Mouse (Mus musculus) liver, embryonic 16.5 days (tissue): ENCODE results near the gene Inpp5a. TPM values are rescaled to one million over a fixed set of nuclear protein-coding genes. Genes with fewer than 3 reads are reported as not detected.
"Not testable (repeated sequence)": the region's sequence is repeated elsewhere in the genome, so short reads cannot be mapped to it uniquely, and the experiment has no call there.

Experiments used
- ATAC-seq: fragments of 200-750 bp; cut with Nextera tagmentation; 2 replicates; pipeline ENCODE4 v1.8.0; 2017; ENCODE audit warnings: low read depth, mild to moderate bottlenecking, moderate number of reproducible peaks, moderate library complexity
- H3K27ac ChIP-seq: fragments of 300-500 bp; sonication (generic); 2 replicates; pipeline ENCODE4 v1.5.1; 2014; ENCODE audit warnings: mild to moderate bottlenecking, low read length
- H3K27me3 ChIP-seq: fragments of 300-500 bp; sonication (generic); 2 replicates; pipeline ENCODE4 v1.6.1; 2014; ENCODE audit warnings: low read depth, low read length, mixed read lengths; ENCODE audit not compliant: control insufficient read depth, insufficient read depth
- H3K36me3 ChIP-seq: fragments of 300-500 bp; sonication (generic); 2 replicates; pipeline ENCODE4 v1.6.1; 2014; ENCODE audit warnings: mild to moderate bottlenecking; ENCODE audit not compliant: control insufficient read depth, insufficient read depth
- H3K4me1 ChIP-seq: fragments of 300-500 bp; sonication (generic); 2 replicates; pipeline ENCODE4 v1.6.1; 2014; ENCODE audit warnings: low read depth, low read length, mixed read lengths; ENCODE audit not compliant: control insufficient read depth
- H3K4me2 ChIP-seq: fragments of 300-500 bp; sonication (generic); 2 replicates; pipeline ENCODE4 v1.6.1; 2014; ENCODE audit warnings: low read depth, low read length, mixed read lengths
- H3K4me3 ChIP-seq: fragments of 300-500 bp; sonication (generic); 2 replicates; pipeline ENCODE4 v1.5.1; 2014; ENCODE audit warnings: low read depth, mild to moderate bottlenecking, low read length
- H3K9ac ChIP-seq: fragments of 300-500 bp; sonication (generic); 2 replicates; pipeline ENCODE4 v1.6.1; 2014; ENCODE audit warnings: low read depth, low read length
- H3K9me3 ChIP-seq: fragments of 300-500 bp; sonication (generic); replicated peaks from 2 replicates; pipeline ENCODE4 v1.6.1; 2016; ENCODE audit warnings: low read length; ENCODE audit not compliant: control insufficient read depth
- WGBS: fragments of 180-500 bp; shearing (Covaris S2); extraction: QIAGEN DNeasy Blood & Tissue Kit; methylation state at CpG from one replicate; pipeline ENCODE4 v1.1.7; 2014; ENCODE audit not compliant: insufficient replicate concordance; 5-methylcytosine and 5-hydroxymethylcytosine counted together
- polyA plus RNA-seq: library from polyadenylated mRNA; unstranded; fragments of >200 nt; fragmentation: Nextera tagmentation; extraction: Ambion mirVana; gene quantifications from 2 replicates; pipeline ENCODE4 v1.2.1, GENCODE M21; 2015

Inpp5a gene
- polyA plus RNA-seq, 1 experiment from 2014 or later, result 3.5 TPM

- Histone ChIP-seq H3K36me3 (no peaks in the 10 kb centered on the region), H3K4me3 (no peak overlapping the region), H3K27ac (no peak overlapping the region), H3K9ac (no peak overlapping the region), H3K4me1 (no peaks in the 10 kb centered on the region), H3K9me3 (no peaks in the 10 kb centered on the region), H3K27me3 (no peaks in the 10 kb centered on the region), H3K4me2 (no peak overlapping the region)
- no peak for ATAC-seq
- WGBS, result 67% methylated on average over 6 of the region's 6 CpGs
Measured at GRCm38 (mm10) chr7:139422827-139423226, 33.9 kb downstream of the Inpp5a start.

GRCm38 (mm10) chr7:139434095-139434830, 45.4 kb downstream of the Inpp5a start:
- H3K9ac ChIP-seq, result no peak overlapping the region
- H3K9me3 ChIP-seq, result no peaks in the 10 kb centered on the region
- H3K4me2 ChIP-seq, result no peak overlapping the region
- WGBS, result 17% methylated on average over 5 of the region's 5 CpGs
- H3K27ac ChIP-seq, result peak overlapping the region; percentile 37; the same call in 1 of the 2 replicates
- H3K36me3 ChIP-seq, result no peaks in the 10 kb centered on the region
- no peaks in the 10 kb centered on the region for H3K4me1 ChIP-seq
- H3K4me3 ChIP-seq, result no peak overlapping the region
- peak; percentile 70 for ATAC-seq
- H3K27me3 ChIP-seq, result no peaks in the 10 kb centered on the region

GRCm38 (mm10) chr7:139434931-139435330, 46.0 kb downstream of the Inpp5a start:
- H3K9me3 ChIP-seq, H3K36me3 ChIP-seq, H3K4me2 ChIP-seq, H3K4me3 ChIP-seq, H3K27ac ChIP-seq, H3K27me3 ChIP-seq, H3K4me1 ChIP-seq, H3K9ac ChIP-seq, ATAC-seq: not testable (repeated sequence)
- 51% methylated on average over 2 of the region's 2 CpGs for WGBS

GRCm38 (mm10) chr7:139435749-139436148, 46.8 kb downstream of the Inpp5a start:
- Histone ChIP-seq H3K9ac (no peak overlapping the region), H3K27me3 (no peaks in the 10 kb centered on the region), H3K9me3 (no peaks in the 10 kb centered on the region), H3K4me2 (no peak overlapping the region), H3K36me3 (no peaks in the 10 kb centered on the region), H3K4me3 (no peak overlapping the region), H3K4me1 (no peaks in the 10 kb centered on the region), H3K27ac (no peak overlapping the region)
- no peak for ATAC-seq

GRCm38 (mm10) chr7:139436951-139437350, 48.0 kb downstream of the Inpp5a start:
- H3K36me3 ChIP-seq, result no peaks in the 10 kb centered on the region
- H3K4me2 ChIP-seq, result no peak overlapping the region
- no peak overlapping the region for H3K9ac ChIP-seq
- no peaks in the 10 kb centered on the region for H3K4me1 ChIP-seq
- WGBS, result 74% methylated on average over 7 of the region's 7 CpGs
- no peak for ATAC-seq
- no peak overlapping the region for H3K27ac ChIP-seq
- no peak overlapping the region for H3K4me3 ChIP-seq
- no peaks in the 10 kb centered on the region for H3K27me3 ChIP-seq
- H3K9me3 ChIP-seq, result no peaks in the 10 kb centered on the region

GRCm38 (mm10) chr7:139437471-139437870, 48.6 kb downstream of the Inpp5a start:
- ATAC-seq, result no peak
- H3K9me3 ChIP-seq, result no peaks in the 10 kb centered on the region
- no peak overlapping the region for H3K4me3 ChIP-seq
- no peak overlapping the region for H3K4me2 ChIP-seq
- H3K36me3 ChIP-seq, result no peaks in the 10 kb centered on the region
- H3K9ac ChIP-seq, result no peak overlapping the region
- WGBS, result 61% methylated on average over 5 of the region's 5 CpGs
- no peaks in the 10 kb centered on the region for H3K4me1 ChIP-seq
- H3K27me3 ChIP-seq, result no peaks in the 10 kb centered on the region
- H3K27ac ChIP-seq, result no peak overlapping the region

GRCm38 (mm10) chr7:139437926-139438600, 49.2 kb downstream of the Inpp5a start:
- no peaks in the 10 kb centered on the region for H3K4me1 ChIP-seq
- no peaks in the 10 kb centered on the region for H3K27me3 ChIP-seq
- no peaks in the 10 kb centered on the region for H3K9me3 ChIP-seq
- no peak overlapping the region for H3K27ac ChIP-seq
- no peak overlapping the region for H3K4me3 ChIP-seq
- no peak for ATAC-seq
- H3K4me2 ChIP-seq, result no peak overlapping the region
- 56% methylated on average over 9 of the region's 9 CpGs for WGBS
- no peaks in the 10 kb centered on the region for H3K36me3 ChIP-seq
- H3K9ac ChIP-seq, result no peak overlapping the region

GRCm38 (mm10) chr7:139438601-139438945, 49.7 kb downstream of the Inpp5a start:
- Histone ChIP-seq H3K4me1 (no peaks in the 10 kb centered on the region), H3K27me3 (no peaks in the 10 kb centered on the region), H3K4me2 (no peak overlapping the region), H3K27ac (no peak overlapping the region), H3K9ac (no peak overlapping the region), H3K36me3 (no peaks in the 10 kb centered on the region), H3K4me3 (no peak overlapping the region), H3K9me3 (no peaks in the 10 kb centered on the region)
- no peak for ATAC-seq
- WGBS, result 65% methylated on average over 4 of the region's 4 CpGs

- Histone ChIP-seq H3K4me2 (no peak overlapping the region), H3K27ac (no peak overlapping the region), H3K36me3 (no peaks in the 10 kb centered on the region), H3K4me1 (no peaks in the 10 kb centered on the region), H3K9ac (no peak overlapping the region), H3K4me3 (no peak overlapping the region), H3K9me3 (no peaks in the 10 kb centered on the region), H3K27me3 (no peaks in the 10 kb centered on the region)
- WGBS, result 56% methylated on average over 3 of the region's 3 CpGs
- ATAC-seq, result no peak
Measured at GRCm38 (mm10) chr7:139439031-139439430, 50.1 kb downstream of the Inpp5a start.
